8 mouse cellular contexts compared by ENCODE assay signal in the genomic region with DNA sequence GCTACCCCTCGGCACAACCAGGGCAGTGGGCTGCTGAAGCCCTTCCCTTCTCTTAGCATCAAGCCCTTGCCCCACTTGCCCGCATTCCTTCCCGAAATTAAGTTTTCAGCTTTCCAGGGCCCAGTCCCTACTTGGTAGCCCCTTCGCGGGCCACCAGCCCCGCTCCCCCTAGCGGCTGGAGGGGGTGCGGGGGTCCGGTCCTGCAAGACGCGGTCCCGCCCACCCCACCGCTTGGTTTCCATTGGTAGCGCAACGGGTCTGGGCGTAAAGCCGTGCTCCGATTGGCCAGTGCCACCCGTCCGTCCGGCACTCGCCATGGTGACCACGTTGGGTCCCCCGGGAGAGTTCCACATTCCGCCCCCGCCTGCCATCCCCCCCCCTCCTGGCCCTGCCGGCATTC. TPM values are rescaled to one million over a fixed set of nuclear protein-coding genes. Genes with fewer than 3 reads are reported as not detected.
DNase-seq lines count a peak whose midpoint lies in the region; ATAC-seq and TF ChIP-seq lines count a peak whose summit lies in the region.

No protein-coding gene starts in this region.

- 1% methylated on average over 27 of the region's 27 CpGs for WGBS in heart, embryonic 13.5 days
- under 1% methylated on average over 27 of the region's 27 CpGs for WGBS in kidney, postnatal 0 days
- under 1% methylated on average over 27 of the region's 27 CpGs for WGBS in liver, embryonic 14.5 days (ENCODE audit: insufficient replicate concordance)
- WGBS in neural tube, embryonic 11.5 days, result 0% methylated on average over 27 of the region's 27 CpGs
- 1% methylated on average over 24 of the region's 27 CpGs for WGBS in stomach, postnatal 0 days

- peak overlapping the region; percentile 36; the same call in 1 of the 2 replicates for H3K4me3 ChIP-seq in bone marrow macrophage, adult 2 months (ENCODE audit: insufficient read depth, low read length)
- peak overlapping the region; percentile 77 for H3K4me3 ChIP-seq in embryonic fibroblast, embryonic 13.5 days (ENCODE audit: insufficient read depth, low read length)
- H3K4me3 ChIP-seq in heart, embryonic 13.5 days, result peak overlapping the region; percentile 87
- H3K4me3 ChIP-seq in kidney, postnatal 0 days (replicated peaks; ENCODE audit: low read depth, low read length), result peak overlapping the region; percentile 56
- H3K4me3 ChIP-seq in liver, embryonic 14.5 days (ENCODE audit: insufficient read depth in 1 of 2, low read depth in 2 of 2, low read length in 2 of 2), result peak overlapping the region; percentile 62 to 76
- peak overlapping the region; percentile 72 for H3K4me3 ChIP-seq in neural tube, embryonic 11.5 days (ENCODE audit: low read depth, low read length)
- H3K4me3 ChIP-seq in stomach, postnatal 0 days (ENCODE audit: low read depth, low read length), result peak overlapping the region; percentile 81

- peak overlapping the region; percentile 81 for H3K4me2 ChIP-seq in heart, embryonic 13.5 days
- peak overlapping the region; percentile 88 for H3K4me2 ChIP-seq in kidney, postnatal 0 days (ENCODE audit: low read length)
- peak overlapping the region; percentile 95 for H3K4me2 ChIP-seq in liver, embryonic 14.5 days (ENCODE audit: low read depth)
- peak overlapping the region; percentile 81 for H3K4me2 ChIP-seq in neural tube, embryonic 11.5 days (ENCODE audit: low read depth)
- H3K4me2 ChIP-seq in stomach, postnatal 0 days (replicated peaks; ENCODE audit: low read depth), result peak overlapping the region; percentile 86

- H3K9ac ChIP-seq in heart, embryonic 13.5 days, result peak overlapping the region; percentile 85
- H3K9ac ChIP-seq in kidney, postnatal 0 days (ENCODE audit: low read depth, low read length), result peak overlapping the region; percentile 62
- peak overlapping the region; percentile 72 for H3K9ac ChIP-seq in liver, embryonic 14.5 days (replicated peaks)
- peak overlapping the region; percentile 83 for H3K9ac ChIP-seq in neural tube, embryonic 11.5 days (ENCODE audit: low read length)
- peak overlapping the region; percentile 83 for H3K9ac ChIP-seq in stomach, postnatal 0 days (ENCODE audit: low read length)

- H3K27me3 ChIP-seq in heart, embryonic 13.5 days (replicated peaks), result peaks cover 11% of the 10 kb centered on the region
- no peaks in the 10 kb centered on the region; the same call in 1 of the 2 replicates for H3K27me3 ChIP-seq in kidney, postnatal 0 days (ENCODE audit: insufficient read depth, low read length)
- H3K27me3 ChIP-seq in liver, embryonic 14.5 days (ENCODE audit: control insufficient read depth, insufficient read depth, low read length), result peaks cover 6% of the 10 kb centered on the region; the same call in 1 of the 2 replicates
- H3K27me3 ChIP-seq in neural tube, embryonic 11.5 days (ENCODE audit: control insufficient read depth, insufficient read depth, low read length), result peaks cover 13% of the 10 kb centered on the region
- no peaks in the 10 kb centered on the region for H3K27me3 ChIP-seq in stomach, postnatal 0 days (ENCODE audit: control insufficient read depth, insufficient read depth, low read length)

- peaks cover 11% of the 10 kb centered on the region for H3K36me3 ChIP-seq in heart, embryonic 13.5 days
- H3K36me3 ChIP-seq in kidney, postnatal 0 days (ENCODE audit: insufficient read depth, low read length), result no peaks in the 10 kb centered on the region
- no peaks in the 10 kb centered on the region for H3K36me3 ChIP-seq in liver, embryonic 14.5 days (replicated peaks; ENCODE audit: control insufficient read depth, insufficient read depth, low read depth)
- no peaks in the 10 kb centered on the region for H3K36me3 ChIP-seq in neural tube, embryonic 11.5 days (ENCODE audit: control insufficient read depth, insufficient read depth, low read length)
- H3K36me3 ChIP-seq in stomach, postnatal 0 days (ENCODE audit: control insufficient read depth, insufficient read depth, low read length), result no peaks in the 10 kb centered on the region

- ATAC-seq in heart, embryonic 13.5 days (ENCODE audit: extremely low read depth, insufficient number of reproducible peaks, low FRiP score, low TSS enrichment), result peak; percentile 90
- peak; percentile 96 for ATAC-seq in kidney, postnatal 0 days (replicated peaks; ENCODE audit: low FRiP score, low read depth)
- peak; percentile 84 for ATAC-seq in liver, embryonic 14.5 days (ENCODE audit: insufficient read depth)
- ATAC-seq in neural tube, embryonic 11.5 days (ENCODE audit: insufficient read depth, low FRiP score, low TSS enrichment), result peak; percentile 95
- ATAC-seq in stomach, postnatal 0 days (ENCODE audit: low FRiP score, low TSS enrichment), result peak; percentile 93

- H3K4me1 ChIP-seq in bone marrow macrophage, adult 2 months (ENCODE audit: control insufficient read depth, insufficient read depth, low read length), result no peaks in the 10 kb centered on the region
- peaks cover 18% of the 10 kb centered on the region for H3K4me1 ChIP-seq in embryonic fibroblast, embryonic 13.5 days (ENCODE audit: control insufficient read depth, insufficient read depth, low read length)
- peaks cover 61% of the 10 kb centered on the region for H3K4me1 ChIP-seq in heart, embryonic 13.5 days
- peaks cover 30% of the 10 kb centered on the region for H3K4me1 ChIP-seq in kidney, postnatal 0 days (replicated peaks; ENCODE audit: insufficient read depth, low read length)
- H3K4me1 ChIP-seq in liver, embryonic 14.5 days (replicated peaks; ENCODE audit: control insufficient read depth in 2 of 2, insufficient read depth in 2 of 2, low read length in 1 of 2), result peaks cover 11 to 26% of the 10 kb centered on the region in 2 experiments
- peaks cover 17% of the 10 kb centered on the region for H3K4me1 ChIP-seq in neural tube, embryonic 11.5 days (ENCODE audit: control insufficient read depth, insufficient read depth, low read length)
- H3K4me1 ChIP-seq in stomach, postnatal 0 days (replicated peaks; ENCODE audit: control insufficient read depth, insufficient read depth), result peaks cover 4% of the 10 kb centered on the region

- TF ChIP-seq POLR2A in bone marrow macrophage, adult 2 months (IDR thresholded peaks at IDR 0.05; ENCODE audit: borderline replicate concordance, low read depth, low read length), result no peak
- peak; percentile 53; the same call in 1 of the 2 replicates for TF ChIP-seq POLR2A in embryonic fibroblast, embryonic 13.5 days (IDR thresholded peaks at IDR 0.05; ENCODE audit: low read depth, low read length)

- DNase-seq in CD4-positive, CD25-positive, alpha-beta regulatory T cell, adult 2 months (ENCODE audit: low read depth, low spot score), result peak; percentile 78
- DNase-seq in kidney, postnatal 0 days (ENCODE audit: low spot score), result peak; percentile 98
- peak; percentile 61 to 67 (median 63) for DNase-seq in liver, embryonic 14.5 days (ENCODE audit: low read depth in 3 of 3, low spot score in 3 of 3)
- peak; percentile 97 for DNase-seq in neural tube, embryonic 11.5 days (ENCODE audit: low spot score)
- peak; percentile 93 for DNase-seq in stomach, postnatal 0 days (ENCODE audit: low spot score)

- H3K9me3 ChIP-seq in heart, embryonic 13.5 days, result no peaks in the 10 kb centered on the region
- no peaks in the 10 kb centered on the region for H3K9me3 ChIP-seq in kidney, postnatal 0 days (replicated peaks; ENCODE audit: low read length)
- no peaks in the 10 kb centered on the region for H3K9me3 ChIP-seq in liver, embryonic 14.5 days (ENCODE audit: control insufficient read depth, low read length)
- H3K9me3 ChIP-seq in neural tube, embryonic 11.5 days (ENCODE audit: control insufficient read depth, low read length), result no peaks in the 10 kb centered on the region
- H3K9me3 ChIP-seq in stomach, postnatal 0 days (ENCODE audit: control insufficient read depth, low read length), result no peaks in the 10 kb centered on the region

- H3K27ac ChIP-seq in bone marrow macrophage, adult 2 months (ENCODE audit: insufficient read depth, low read depth, low read length), result no peak overlapping the region
- H3K27ac ChIP-seq in embryonic fibroblast, embryonic 13.5 days (ENCODE audit: insufficient read depth, low read length), result peak overlapping the region; percentile 82
- peak overlapping the region; percentile 81 for H3K27ac ChIP-seq in heart, embryonic 13.5 days (replicated peaks)
- H3K27ac ChIP-seq in kidney, postnatal 0 days, result peak overlapping the region; percentile 50; the same call in 1 of the 2 replicates
- H3K27ac ChIP-seq in liver, embryonic 14.5 days, result no peak overlapping the region
- no peak overlapping the region for H3K27ac ChIP-seq in neural tube, embryonic 11.5 days (ENCODE audit: low read depth, low read length)
- peak overlapping the region; percentile 80 for H3K27ac ChIP-seq in stomach, postnatal 0 days (replicated peaks)

- peak; percentile 34; the same call in 1 of the 2 replicates for TF ChIP-seq CTCF in bone marrow macrophage, adult 2 months (IDR thresholded peaks at IDR 0.05; ENCODE audit: low read depth, low read length)
- TF ChIP-seq CTCF in embryonic fibroblast, embryonic 13.5 days (IDR thresholded peaks at IDR 0.05; ENCODE audit: borderline replicate concordance, insufficient read depth, low read length), result 0 out of 2 replicates have a peak, but pooled peaks have one; percentile 1
- peak; percentile 77 for TF ChIP-seq CTCF in kidney, postnatal 0 days (IDR thresholded peaks at IDR 0.05; ENCODE audit: low read depth)
- peak; percentile 84 for TF ChIP-seq CTCF in liver, embryonic 14.5 days (IDR thresholded peaks at IDR 0.05; ENCODE audit: low read depth)
- TF ChIP-seq CTCF in stomach, postnatal 0 days (IDR thresholded peaks at IDR 0.05; ENCODE audit: low read depth), result peak; percentile 82

- no peak for TF ChIP-seq EP300 in liver, embryonic 14.5 days (IDR thresholded peaks at IDR 0.05; ENCODE audit: low read depth)
- TF ChIP-seq EP300 in stomach, postnatal 0 days (optimal IDR thresholded peaks at IDR 0.05), result no peak

RNA-seq across cellular contexts. Expression of gene Ccdc102a, which starts 0.5 kb away (rescaled TPM):
- not detected in 2 replicates for polyA plus RNA-seq in bone marrow macrophage, adult 2 months (2012; ENCODE audit: insufficient read depth, insufficient read length, missing spikeins)
- polyA plus RNA-seq in embryonic fibroblast, embryonic 13.5 days (2011; ENCODE audit: insufficient read length, low read depth, missing spikeins), result 39.2 and 43.7 TPM in 2 replicates
- 18.2 and 18.7 TPM in 2 replicates for polyA plus RNA-seq in heart, embryonic 13.5 days (2015; fragmentation: Nextera tagmentation; extraction: Ambion mirVana)
- polyA plus RNA-seq in kidney, postnatal 0 days (2015; fragmentation: Nextera tagmentation; extraction: Ambion mirVana), result 17.5 and 20.0 TPM in 2 replicates
- 2.2 and 2.6 TPM in 2 replicates for polyA plus RNA-seq in liver, embryonic 14.5 days (2012; rRNA removed)
- polyA plus RNA-seq in liver, embryonic 14.5 days (2014; fragmentation: Nextera tagmentation; extraction: Ambion mirVana), result 2.7 and 2.8 TPM in 2 replicates
- 20.1 and 20.2 TPM in 2 replicates for polyA plus RNA-seq in neural tube, embryonic 11.5 days (2014; fragmentation: Nextera tagmentation; extraction: Ambion mirVana)
- polyA plus RNA-seq in stomach, postnatal 0 days (2015; fragmentation: Nextera tagmentation; extraction: Ambion mirVana), result 12.0 and 12.7 TPM in 2 replicates

RNA-seq across cellular contexts. Expression of gene Adgrg5, which starts 6.1 kb away (rescaled TPM):
- not detected in 2 replicates for polyA plus RNA-seq in bone marrow macrophage, adult 2 months (2012; ENCODE audit: insufficient read depth, insufficient read length, missing spikeins)
- 0.49 and 0.63 TPM in 2 replicates for polyA plus RNA-seq in embryonic fibroblast, embryonic 13.5 days (2011; ENCODE audit: insufficient read length, low read depth, missing spikeins)
- 0.18 and 0.32 TPM in 2 replicates for polyA plus RNA-seq in heart, embryonic 13.5 days (2015; fragmentation: Nextera tagmentation; extraction: Ambion mirVana)
- polyA plus RNA-seq in kidney, postnatal 0 days (2015; fragmentation: Nextera tagmentation; extraction: Ambion mirVana), result not detected in 2 replicates
- 0.45 and 0.54 TPM in 2 replicates for polyA plus RNA-seq in liver, embryonic 14.5 days (2012; rRNA removed)
- 0.14 and 0.67 TPM in 2 replicates for polyA plus RNA-seq in liver, embryonic 14.5 days (2014; fragmentation: Nextera tagmentation; extraction: Ambion mirVana)
- 0.31 TPM in 1 of 2 replicates, not detected in the other for polyA plus RNA-seq in neural tube, embryonic 11.5 days (2014; fragmentation: Nextera tagmentation; extraction: Ambion mirVana)
- polyA plus RNA-seq in stomach, postnatal 0 days (2015; fragmentation: Nextera tagmentation; extraction: Ambion mirVana), result 0.15 and 0.27 TPM in 2 replicates

RNA-seq across cellular contexts. Expression of gene Dok4, which starts 41.2 kb away (rescaled TPM):
- polyA plus RNA-seq in bone marrow macrophage, adult 2 months (2012; ENCODE audit: insufficient read depth, insufficient read length, missing spikeins), result 3.7 and 7.4 TPM in 2 replicates
- 8.7 and 9.3 TPM in 2 replicates for polyA plus RNA-seq in embryonic fibroblast, embryonic 13.5 days (2011; ENCODE audit: insufficient read length, low read depth, missing spikeins)
- 35.5 and 38.2 TPM in 2 replicates for polyA plus RNA-seq in heart, embryonic 13.5 days (2015; fragmentation: Nextera tagmentation; extraction: Ambion mirVana)
- polyA plus RNA-seq in kidney, postnatal 0 days (2015; fragmentation: Nextera tagmentation; extraction: Ambion mirVana), result 25.2 TPM in 2 replicates
- 10.3 and 11.1 TPM in 2 replicates for polyA plus RNA-seq in liver, embryonic 14.5 days (2012; rRNA removed)
- polyA plus RNA-seq in liver, embryonic 14.5 days (2014; fragmentation: Nextera tagmentation; extraction: Ambion mirVana), result 7.2 and 9.6 TPM in 2 replicates
- 16.3 and 18.5 TPM in 2 replicates for polyA plus RNA-seq in neural tube, embryonic 11.5 days (2014; fragmentation: Nextera tagmentation; extraction: Ambion mirVana)
- polyA plus RNA-seq in stomach, postnatal 0 days (2015; fragmentation: Nextera tagmentation; extraction: Ambion mirVana), result 19.3 and 20.5 TPM in 2 replicates

RNA-seq across cellular contexts. Expression of gene Adgrg1, which starts 57.2 kb away (rescaled TPM):
- 1.1 and 1.8 TPM in 2 replicates for polyA plus RNA-seq in bone marrow macrophage, adult 2 months (2012; ENCODE audit: insufficient read depth, insufficient read length, missing spikeins)
- 3.1 and 3.4 TPM in 2 replicates for polyA plus RNA-seq in embryonic fibroblast, embryonic 13.5 days (2011; ENCODE audit: insufficient read length, low read depth, missing spikeins)
- polyA plus RNA-seq in heart, embryonic 13.5 days (2015; fragmentation: Nextera tagmentation; extraction: Ambion mirVana), result 4.4 and 4.7 TPM in 2 replicates
- polyA plus RNA-seq in kidney, postnatal 0 days (2015; fragmentation: Nextera tagmentation; extraction: Ambion mirVana), result 109 and 125 TPM in 2 replicates
- polyA plus RNA-seq in liver, embryonic 14.5 days (2012; rRNA removed), result 46.8 and 55.8 TPM in 2 replicates
- polyA plus RNA-seq in liver, embryonic 14.5 days (2014; fragmentation: Nextera tagmentation; extraction: Ambion mirVana), result 41.1 and 59.5 TPM in 2 replicates
- polyA plus RNA-seq in neural tube, embryonic 11.5 days (2014; fragmentation: Nextera tagmentation; extraction: Ambion mirVana), result 133 and 140 TPM in 2 replicates
- 42.4 and 50.9 TPM in 2 replicates for polyA plus RNA-seq in stomach, postnatal 0 days (2015; fragmentation: Nextera tagmentation; extraction: Ambion mirVana)

Comparison
In these comparisons a context has a peak if more than half of its experiments do, and no peak if none do; other contexts are left out.
1. H3K27ac ChIP-seq: peak in embryonic fibroblast, embryonic 13.5 days (single experiment), heart, embryonic 13.5 days (single experiment), kidney, postnatal 0 days (single experiment) and stomach, postnatal 0 days (single experiment); none in bone marrow macrophage, adult 2 months (single experiment), liver, embryonic 14.5 days (single experiment) and neural tube, embryonic 11.5 days (single experiment).
2. H3K4me3 ChIP-seq: peak in every context shown above with its lines; median percentile 87 in heart, embryonic 13.5 days; 81 in stomach, postnatal 0 days; 77 in embryonic fibroblast, embryonic 13.5 days; 72 in neural tube, embryonic 11.5 days; 69 in liver, embryonic 14.5 days; 56 in kidney, postnatal 0 days; 36 in bone marrow macrophage, adult 2 months.
3. CTCF ChIP-seq: peak in every context shown above with its lines; median percentile 84 in liver, embryonic 14.5 days; 82 in stomach, postnatal 0 days; 77 in kidney, postnatal 0 days; 34 in bone marrow macrophage, adult 2 months; 1 in embryonic fibroblast, embryonic 13.5 days.
4. Peak in every context shown above with its lines, with median percentiles within 50 percentile points of each other: DNase-seq, ATAC-seq, H3K4me2 ChIP-seq and H3K9ac ChIP-seq.